Mouse (Mus musculus) heart, postnatal 25 days (tissue): ENCODE measurements around the gene Tmprss12. TPM values are rescaled to one million over a fixed set of nuclear protein-coding genes. Genes with fewer than 3 reads are reported as not detected.
"Not testable (repeated sequence)": the region's sequence is repeated elsewhere in the genome, so short reads cannot be mapped to it uniquely, and the experiment has no call there.

ENCODE experiments used
- DNase-seq: peaks from one replicate; pipeline ENCODE4 v3.0.0; 2022; ENCODE audit warnings: low spot score
- intact Hi-C: fragments of 180-260 bp; cut with DNase I; formaldehyde crosslinking; loops from one replicate; pipeline ENCODE4 v1.15.1; 2025
- total RNA-seq, 2 experiments: library from RNA; stranded (reverse); gene quantifications; 2 replicates each; pipeline ENCODE4 v1.2.3; 2021

Gene Tmprss12
- total RNA-seq, 2 experiments from 2014 or later: not detected

DNA sequence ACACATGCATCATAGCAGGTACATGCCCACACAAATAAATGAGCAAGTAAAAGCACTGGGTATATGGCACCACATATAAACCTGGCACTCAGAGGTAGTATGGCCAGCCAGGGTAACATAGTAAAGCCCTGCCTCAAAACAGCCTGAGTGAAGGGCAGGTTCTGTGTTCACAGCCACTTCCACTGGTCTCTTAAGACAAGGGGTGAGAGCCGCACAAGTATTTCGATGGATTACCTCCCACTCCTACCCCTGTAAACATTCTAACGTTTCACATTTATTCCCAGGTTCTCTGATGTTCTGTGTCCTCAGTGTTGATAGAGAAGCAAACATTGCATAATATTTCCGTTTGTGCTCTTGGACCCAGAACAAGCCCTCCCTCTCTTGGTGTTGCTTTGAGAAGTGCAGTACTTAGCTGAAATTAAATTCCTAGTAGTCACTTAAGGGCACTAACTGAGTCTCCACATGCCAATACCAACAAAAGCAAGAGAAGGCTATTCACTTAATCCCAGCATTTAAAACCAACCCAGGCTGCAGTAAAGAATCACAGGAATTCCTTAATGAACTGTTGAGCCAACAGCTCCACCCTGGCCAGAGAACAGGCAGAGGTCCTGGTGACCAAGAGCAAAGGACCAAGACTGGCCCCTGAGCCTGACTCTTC lies 37.5 kb downstream of the Tmprss12 start:
- not testable (repeated sequence) for DNase-seq
- intact Hi-C loops: loop anchor here (10.0 kb wide), 1 partner anchor 57 kb away; no protein-coding TSS in a partner anchor

GRCm38 (mm10) chr15:100319884-100320283 lies 39.2 kb downstream of the Tmprss12 start:
- DNase-seq: no peak
- intact Hi-C loops: loop anchor here (5.0 to 10.0 kb wide), 2 partner anchors 53 to 55 kb away; no protein-coding TSS in a partner anchor

- no peak for DNase-seq
- intact Hi-C loops: loop anchor here (5.0 kb wide), 1 partner anchor 53 kb away; no protein-coding TSS in a partner anchor
Measured at GRCm38 (mm10) chr15:100320295-100320905, 39.8 kb downstream of the Tmprss12 start.

DNA sequence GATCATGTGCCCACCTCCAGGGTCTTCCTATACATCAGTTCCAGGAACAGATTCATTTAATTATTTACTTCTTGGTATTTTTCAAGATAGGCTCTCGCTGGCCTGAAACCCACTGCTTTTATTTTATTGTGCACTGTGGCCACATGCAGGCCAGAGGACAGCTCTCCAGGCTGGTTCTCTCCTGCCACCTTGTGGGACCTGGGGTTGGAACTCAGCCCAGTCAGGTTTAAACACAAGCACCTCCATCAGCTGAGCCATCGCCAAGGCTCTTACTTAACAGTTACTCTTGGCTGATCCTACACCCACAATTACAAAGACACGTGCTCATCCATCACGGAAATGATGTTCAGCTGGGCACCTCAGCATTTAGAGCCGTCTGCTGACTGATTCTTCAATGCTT lies 40.5 kb downstream of the Tmprss12 start:
- DNase-seq: peak; percentile 18
- intact Hi-C loops: loop anchor here (5.0 kb wide), 1 partner anchor 54 kb away; no protein-coding TSS in a partner anchor

GRCm38 (mm10) chr15:100324021-100324591 lies 43.5 kb downstream of the Tmprss12 start:
- intact Hi-C loops: loop anchor here (5.0 kb wide), 1 partner anchor 57 kb away; no protein-coding TSS in a partner anchor
- no peak for DNase-seq

DNA sequence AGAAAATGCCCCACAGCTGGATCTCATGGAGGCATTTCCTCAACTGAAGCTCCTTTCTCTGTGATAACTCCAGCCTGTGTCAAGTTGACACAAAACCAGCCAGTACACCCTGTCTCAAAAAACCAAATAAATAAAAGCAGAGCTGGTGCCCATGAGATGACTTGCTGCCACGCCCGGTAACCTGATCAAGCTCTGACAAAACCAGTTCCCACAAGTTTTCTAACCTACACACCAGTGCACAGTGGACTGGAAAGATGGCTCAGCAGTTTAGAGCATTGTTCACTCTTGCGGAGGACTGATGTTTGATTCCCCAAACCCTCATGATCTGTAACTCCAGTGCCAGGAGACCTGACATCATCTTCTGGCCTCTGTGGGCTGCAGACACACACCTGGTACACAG lies 44.6 kb downstream of the Tmprss12 start:
- no peak for DNase-seq
- intact Hi-C loops: no loop called here

- intact Hi-C loops, DNase-seq: not testable (repeated sequence)
Measured at GRCm38 (mm10) chr15:100328089-100328488, 47.5 kb downstream of the Tmprss12 start.

DNA sequence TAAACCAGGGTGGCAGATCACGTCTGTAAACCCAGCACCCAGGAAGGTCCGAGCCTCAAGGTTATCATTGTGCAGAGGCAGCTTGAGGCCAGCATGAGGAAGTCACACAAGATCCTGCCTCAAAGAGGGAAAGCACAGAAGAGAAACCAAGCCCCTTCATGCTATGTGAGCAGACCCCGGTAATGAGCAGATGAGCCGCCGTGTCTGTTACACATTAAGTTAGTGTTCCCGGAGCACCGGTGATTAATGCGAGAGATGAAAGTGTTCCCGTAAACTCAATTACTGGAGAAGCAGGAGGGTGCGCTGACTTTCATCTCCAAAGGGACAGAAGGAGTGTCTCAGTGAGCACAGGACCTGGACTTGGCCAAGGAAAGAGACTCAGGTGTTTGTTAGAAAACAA lies 48.7 kb downstream of the Tmprss12 start:
- DNase-seq, intact Hi-C loops: not testable (repeated sequence)

DNA sequence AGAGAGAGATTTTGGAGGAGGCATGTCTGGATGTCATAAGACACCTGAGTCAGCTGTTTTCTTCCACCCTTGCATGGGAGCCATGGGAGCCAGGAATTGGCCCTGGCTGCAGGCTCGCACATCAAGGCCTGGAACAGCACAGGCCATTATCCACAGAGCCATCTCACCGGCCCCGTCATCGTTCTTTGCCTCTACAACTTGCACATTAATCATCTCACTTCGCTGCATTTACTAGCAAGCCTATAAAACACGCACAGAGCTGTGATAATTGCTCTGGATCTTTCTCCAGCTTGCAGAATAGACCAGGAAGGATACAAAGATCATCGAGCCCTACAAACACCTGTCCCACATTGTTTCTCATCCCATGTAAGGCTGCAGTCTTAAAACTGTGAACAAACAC lies 50.1 kb downstream of the Tmprss12 start:
- intact Hi-C loops: no loop called here
- no peak for DNase-seq

GRCm38 (mm10) chr15:100332077-100332961 lies 51.7 kb downstream of the Tmprss12 start:
- DNase-seq, intact Hi-C loops: not testable (repeated sequence)

DNA sequence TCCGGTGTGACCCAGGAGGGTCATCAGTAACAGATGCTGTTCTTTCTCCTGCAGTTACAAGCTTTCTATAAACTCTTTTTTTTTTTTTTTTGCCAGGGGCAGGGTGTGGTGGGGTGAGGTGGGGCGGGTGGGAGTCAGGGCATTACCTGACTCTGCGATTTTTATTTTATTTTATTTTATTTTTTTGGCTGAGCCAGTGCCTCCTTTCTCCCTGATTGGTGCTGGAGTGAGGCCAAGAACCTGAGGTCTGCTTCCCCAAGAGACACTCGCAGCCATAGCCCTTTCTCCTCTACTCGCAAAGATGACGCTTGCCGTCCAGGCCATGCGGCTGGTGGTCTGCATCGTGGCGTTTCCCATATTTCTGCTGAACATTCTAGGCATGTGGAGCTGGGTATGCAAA lies 54.0 kb downstream of the Tmprss12 start, which contains the start of gene Mettl7a3:
Gene Mettl7a3, plus strand, starts transcription at position 301 of the 400 bp plus-strand sequence.
- intact Hi-C loops: no loop called here
- DNase-seq: no peak

GRCm38 (mm10) chr15:100337328-100337727 lies 56.7 kb downstream of the Tmprss12 start:
- intact Hi-C loops, DNase-seq: not testable (repeated sequence)

GRCm38 (mm10) chr15:100337847-100338246 lies 57.2 kb downstream of the Tmprss12 start:
- DNase-seq, intact Hi-C loops: not testable (repeated sequence)

DNA sequence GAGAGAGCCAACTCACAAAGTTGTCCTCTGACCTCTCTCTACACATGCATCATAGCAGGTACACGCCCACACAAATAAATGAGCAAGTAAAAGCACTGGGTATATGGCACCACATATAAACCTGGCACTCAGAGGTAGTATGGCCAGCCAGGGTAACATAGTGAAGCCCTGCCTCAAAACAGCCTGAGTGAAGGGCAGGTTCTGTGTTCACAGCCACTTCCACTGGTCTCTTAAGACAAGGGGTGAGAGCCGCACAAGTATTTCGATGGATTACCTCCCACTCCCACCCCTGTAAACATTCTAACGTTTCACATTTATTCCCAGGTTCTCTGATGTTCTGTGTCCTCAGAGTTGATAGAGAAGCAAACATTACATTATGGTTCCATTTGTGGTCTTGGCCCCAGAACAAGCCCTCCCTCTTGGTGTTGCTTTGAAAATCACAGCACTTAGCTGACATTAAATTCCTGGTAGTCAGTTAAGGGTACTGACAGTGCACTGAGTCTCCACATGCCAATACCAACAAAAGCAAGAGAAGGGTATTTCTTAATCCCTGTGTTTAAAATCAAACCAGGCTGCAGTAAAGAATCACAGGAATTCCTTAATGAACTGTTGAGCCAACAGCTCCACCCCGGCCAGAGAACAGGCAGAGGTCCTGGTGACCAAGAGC lies 60.8 kb downstream of the Tmprss12 start:
- DNase-seq, intact Hi-C loops: not testable (repeated sequence)

Other genes starting within 250 kb of the Tmprss12 start
- 10 to 100 TPM; 21.6 to 23.3 TPM for gene Dip2b, start 242.2 kb upstream of the Tmprss12 start, total RNA-seq
- 10 to 100 TPM; 46.0 to 51.8 TPM for gene Atf1, start 53.0 kb upstream of the Tmprss12 start, total RNA-seq
- gene Mettl7a1, start 23.3 kb downstream of the Tmprss12 start, total RNA-seq: 10 to 100 TPM; 46.8 to 52.7 TPM
- under 1 TPM in 1 of 2 experiments, not detected in 1; 0.16 TPM for gene Mettl7a3, start 54.1 kb downstream of the Tmprss12 start, total RNA-seq
- gene Methig1, start 72.3 kb downstream of the Tmprss12 start, total RNA-seq: not detected
- 1 to 10 TPM; 1.1 to 1.2 TPM for gene Mettl7a2, start 72.4 kb downstream of the Tmprss12 start, total RNA-seq
- gene Higd1c, start 83.7 kb downstream of the Tmprss12 start, total RNA-seq: not detected
- gene Gm5475, start 141.3 kb downstream of the Tmprss12 start, total RNA-seq: not detected
- gene Slc11a2, start 144.2 kb downstream of the Tmprss12 start, total RNA-seq: 10 to 100 TPM; 52.6 to 56.9 TPM
- gene Letmd1, start 188.2 kb downstream of the Tmprss12 start, total RNA-seq: 10 to 100 TPM; 13.6 to 14.6 TPM
- 1 to 10 TPM; 2.5 to 2.9 TPM for gene Csrnp2, start 214.7 kb downstream of the Tmprss12 start, total RNA-seq